Mouse (Mus musculus) right cerebral cortex, adult 18-20 months (tissue): Measurements from ENCODE around the gene Klhl34.

Experiments used
- DNase-seq: peaks from one replicate; pipeline ENCODE4 v3.0.0; 2022; ENCODE audit warnings: mixed read lengths

The Klhl34 gene

GRCm38 (mm10) chrX:157818207-157818920 lies at the start of gene Klhl34:
Gene Klhl34, plus strand, starts transcription at chrX:157818435.
- peak; percentile 3 for DNase-seq

DNA sequence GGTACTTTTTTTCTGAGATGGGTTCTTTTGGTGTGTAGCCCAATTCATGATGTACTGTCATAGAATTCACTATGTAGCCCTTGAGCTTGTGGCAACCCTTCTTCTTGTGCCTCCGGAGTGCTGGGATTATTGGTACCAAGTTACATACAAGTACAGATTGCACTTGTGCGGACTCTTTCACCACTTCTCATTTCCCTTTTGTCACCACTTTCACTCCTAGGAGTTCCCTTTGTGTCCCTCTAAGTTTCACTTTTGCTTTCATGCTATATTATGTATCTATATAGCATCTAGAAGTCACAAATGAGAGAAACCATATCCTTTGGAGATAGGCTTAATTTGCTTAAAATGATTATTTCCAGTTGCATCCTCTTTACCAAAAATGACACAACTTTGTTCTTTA lies 16.6 kb upstream of the Klhl34 start:
- no peak for DNase-seq

DNA sequence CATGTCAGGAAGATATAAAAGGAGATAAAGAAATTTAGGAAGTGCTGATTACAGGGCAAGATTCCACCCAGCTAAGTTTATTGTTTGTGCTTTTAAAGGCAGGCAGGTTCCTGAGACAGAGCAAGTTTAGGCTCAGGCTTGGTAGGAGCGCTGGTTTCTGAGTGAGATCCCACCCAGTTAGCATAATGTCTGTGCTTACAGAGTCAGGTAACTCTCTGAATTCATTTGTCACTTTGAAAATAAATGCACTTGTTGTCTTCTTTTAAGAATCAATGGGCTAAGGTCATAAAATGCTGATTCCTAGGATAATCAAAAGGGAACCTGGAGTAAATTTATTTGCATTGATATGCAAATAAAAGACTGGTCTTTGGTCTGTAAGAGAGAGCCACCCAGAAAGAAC lies 8.5 kb upstream of the Klhl34 start:
- DNase-seq, result no peak

- DNase-seq, result no peak
Measured at GRCm38 (mm10) chrX:157817571-157818206, 546 bp upstream of the Klhl34 start.

DNA sequence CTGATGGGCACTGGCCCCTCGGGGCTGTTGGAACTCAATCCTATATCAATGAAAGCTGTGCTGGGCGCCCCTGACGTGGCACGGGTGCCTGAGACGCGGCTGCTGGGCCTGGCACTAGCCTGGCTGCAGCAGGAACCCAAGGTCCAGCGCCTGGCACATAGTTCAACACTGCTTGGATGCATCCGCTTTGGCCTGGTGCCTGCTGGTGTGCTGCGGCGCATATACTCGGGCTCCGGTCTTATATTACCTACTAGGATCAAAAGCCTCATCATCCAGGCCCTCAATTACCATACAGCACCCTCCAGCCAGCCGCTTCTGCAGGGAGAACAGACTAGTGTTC lies 656 bp downstream of the Klhl34 start:
- DNase-seq, result no peak

DNA sequence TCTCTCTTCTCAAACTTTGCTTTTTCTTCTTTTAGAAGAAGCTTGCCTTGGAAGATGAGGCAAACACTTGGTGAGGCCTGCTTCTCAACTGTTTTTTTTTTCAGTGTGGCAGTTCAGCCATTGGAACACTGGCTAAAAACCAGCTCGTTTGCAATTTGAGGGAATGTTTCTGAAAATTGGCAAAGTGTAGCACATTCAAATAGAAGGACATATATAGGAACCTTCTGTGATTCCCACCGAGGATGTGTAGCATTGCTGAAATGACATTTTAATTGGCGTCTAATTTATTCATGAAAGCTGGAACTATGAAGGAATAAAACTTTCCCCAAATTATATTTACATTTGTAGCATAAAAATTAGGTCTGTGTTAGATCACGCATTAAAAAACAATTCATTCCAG lies 11.7 kb downstream of the Klhl34 start:
- no peak for DNase-seq
